Mouse (Mus musculus) lung, adult 2 months (tissue): Measurements from ENCODE around the gene Htr7.

Experiments used
- CTCF ChIP-seq: fragments of 200-500 bp; IDR thresholded peaks from 2 replicates; pipeline ENCODE4 v1.5.1; 2011; ENCODE audit warnings: mild to moderate bottlenecking, low read length, control low read depth; ENCODE audit not compliant: insufficient read depth
- POLR2A ChIP-seq: fragments of 200-500 bp; IDR thresholded peaks from 2 replicates; pipeline ENCODE4 v1.6.1; 2011; ENCODE audit warnings: low read depth, mild to moderate bottlenecking, control low read depth, low read length, borderline replicate concordance; ENCODE audit errors: extremely low read depth

DNA sequence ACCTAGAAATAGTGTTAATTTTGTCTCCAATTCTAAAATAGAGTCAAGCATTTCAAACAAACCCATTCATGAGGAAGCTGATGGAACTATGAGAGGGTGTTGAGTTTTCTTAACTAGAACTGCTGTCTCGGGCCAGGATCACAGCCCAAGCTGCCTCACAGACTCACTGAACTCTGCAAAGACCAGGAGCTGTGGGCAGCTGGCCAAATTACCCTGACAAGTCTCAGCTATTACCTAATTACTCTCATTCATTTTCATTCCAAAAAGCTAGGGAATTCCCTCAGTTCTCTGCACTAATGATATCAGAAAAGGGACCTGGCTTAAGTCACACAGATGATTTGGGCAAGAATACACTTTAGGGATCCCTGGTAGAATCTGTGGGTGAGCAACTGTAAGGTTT, 107.4 kb downstream of the Htr7 start:
- TF ChIP-seq CTCF (no peak), POLR2A (no peak)
